Mouse (Mus musculus): ENCODE data around the gene Lce1g. TPM values are rescaled to one million over a fixed set of nuclear protein-coding genes. Genes with fewer than 3 reads are reported as not detected.

Gene Lce1g
- polyA plus RNA-seq, 1 experiment from 2014 or later = 0.97 TPM

Other genes starting within 250 kb of the Lce1g start
- gene 2310046K23Rik, start 217.8 kb downstream of the Lce1g start, polyA plus RNA-seq (2015; fragmentation: Nextera tagmentation; extraction: Ambion mirVana) = 7.9 and 9.3 TPM in 2 replicates
- gene Ivl, start 178.6 kb downstream of the Lce1g start, polyA plus RNA-seq (2015; fragmentation: Nextera tagmentation; extraction: Ambion mirVana) = 19.2 and 25.9 TPM in 2 replicates
- gene Smcp, start 163.3 kb downstream of the Lce1g start, polyA plus RNA-seq (2015; fragmentation: Nextera tagmentation; extraction: Ambion mirVana) = not detected in 2 replicates
- 0.37 TPM in 1 of 2 replicates, not detected in the other for gene 2210017I01Rik, start 144.8 kb downstream of the Lce1g start, polyA plus RNA-seq (2015; fragmentation: Nextera tagmentation; extraction: Ambion mirVana)
- gene Lce6a, start 130.7 kb downstream of the Lce1g start, polyA plus RNA-seq (2015; fragmentation: Nextera tagmentation; extraction: Ambion mirVana) = 7.3 and 8.9 TPM in 2 replicates
- 1.5 and 9.5 TPM in 2 replicates for gene Lce1a1, start 104.0 kb downstream of the Lce1g start, polyA plus RNA-seq (2015; fragmentation: Nextera tagmentation; extraction: Ambion mirVana)
- 0.33 and 1.3 TPM in 2 replicates for gene Lce1b, start 95.4 kb downstream of the Lce1g start, polyA plus RNA-seq (2015; fragmentation: Nextera tagmentation; extraction: Ambion mirVana)
- 3.2 and 14.9 TPM in 2 replicates for gene Lce1a2, start 82.0 kb downstream of the Lce1g start, polyA plus RNA-seq (2015; fragmentation: Nextera tagmentation; extraction: Ambion mirVana)
- 2.9 and 15.4 TPM in 2 replicates for gene Lce1c, start 73.1 kb downstream of the Lce1g start, polyA plus RNA-seq (2015; fragmentation: Nextera tagmentation; extraction: Ambion mirVana)
- 0.77 and 2.2 TPM in 2 replicates for gene Lce1d, start 65.1 kb downstream of the Lce1g start, polyA plus RNA-seq (2015; fragmentation: Nextera tagmentation; extraction: Ambion mirVana)
- gene Lce1e, start 43.3 kb downstream of the Lce1g start, polyA plus RNA-seq (2015; fragmentation: Nextera tagmentation; extraction: Ambion mirVana) = 0.84 and 3.9 TPM in 2 replicates
- gene Lce1f, start 32.0 kb downstream of the Lce1g start, polyA plus RNA-seq (2015; fragmentation: Nextera tagmentation; extraction: Ambion mirVana) = 1.5 and 5.1 TPM in 2 replicates
- not detected in 2 replicates for gene Gm38119, start 13.2 kb downstream of the Lce1g start, polyA plus RNA-seq (2015; fragmentation: Nextera tagmentation; extraction: Ambion mirVana)
- 0.73 and 2.0 TPM in 2 replicates for gene Lce1h, start 12.7 kb upstream of the Lce1g start, polyA plus RNA-seq (2015; fragmentation: Nextera tagmentation; extraction: Ambion mirVana)
- 2.0 and 6.3 TPM in 2 replicates for gene Lce1i, start 26.6 kb upstream of the Lce1g start, polyA plus RNA-seq (2015; fragmentation: Nextera tagmentation; extraction: Ambion mirVana)
- 0.91 and 1.7 TPM in 2 replicates for gene Lce1j, start 38.2 kb upstream of the Lce1g start, polyA plus RNA-seq (2015; fragmentation: Nextera tagmentation; extraction: Ambion mirVana)
- gene Lce1k, start 55.6 kb upstream of the Lce1g start, polyA plus RNA-seq (2015; fragmentation: Nextera tagmentation; extraction: Ambion mirVana) = 1.3 TPM in 1 of 2 replicates, not detected in the other
- 1.2 and 5.7 TPM in 2 replicates for gene Kprp, start 74.9 kb upstream of the Lce1g start, polyA plus RNA-seq (2015; fragmentation: Nextera tagmentation; extraction: Ambion mirVana)
- 1.8 and 5.4 TPM in 2 replicates for gene Lce1l, start 98.9 kb upstream of the Lce1g start, polyA plus RNA-seq (2015; fragmentation: Nextera tagmentation; extraction: Ambion mirVana)
- gene 2310050C09Rik, start 117.9 kb upstream of the Lce1g start, polyA plus RNA-seq (2015; fragmentation: Nextera tagmentation; extraction: Ambion mirVana) = 1.1 and 4.7 TPM in 2 replicates
- 0.60 TPM in 1 of 2 replicates, not detected in the other for gene Lce3a, start 173.9 kb upstream of the Lce1g start, polyA plus RNA-seq (2015; fragmentation: Nextera tagmentation; extraction: Ambion mirVana)
- not detected in 2 replicates for gene Lce3b, start 180.6 kb upstream of the Lce1g start, polyA plus RNA-seq (2015; fragmentation: Nextera tagmentation; extraction: Ambion mirVana)
- 4.7 and 11.3 TPM in 2 replicates for gene Lce3c, start 192.1 kb upstream of the Lce1g start, polyA plus RNA-seq (2015; fragmentation: Nextera tagmentation; extraction: Ambion mirVana)
- not detected in 2 replicates for gene Lce3d, start 205.1 kb upstream of the Lce1g start, polyA plus RNA-seq (2015; fragmentation: Nextera tagmentation; extraction: Ambion mirVana)
- gene Lce3e, start 214.7 kb upstream of the Lce1g start, polyA plus RNA-seq (2015; fragmentation: Nextera tagmentation; extraction: Ambion mirVana) = 0.66 TPM in 1 of 2 replicates, not detected in the other
- 58.4 and 77.7 TPM in 2 replicates for gene Lce3f, start 239.9 kb upstream of the Lce1g start, polyA plus RNA-seq (2015; fragmentation: Nextera tagmentation; extraction: Ambion mirVana)

All from limb, embryonic 15.5 days (tissue).